Mouse (Mus musculus) cerebellum, postnatal 10 days (tissue): ENCODE measurements at regions not wholly inside any gene's neighbourhood (a gene's known extent, or its start where the extent isn't known, plus 50 kb on each side); places are given as distances from the start of the nearest gene placed in this dataset.

Experiments used
- DNase-seq, 2 experiments: peaks; one replicate each; pipeline ENCODE4 v3.0.0; 2021; ENCODE audit warnings: mixed read lengths in 2 of 2

DNA sequence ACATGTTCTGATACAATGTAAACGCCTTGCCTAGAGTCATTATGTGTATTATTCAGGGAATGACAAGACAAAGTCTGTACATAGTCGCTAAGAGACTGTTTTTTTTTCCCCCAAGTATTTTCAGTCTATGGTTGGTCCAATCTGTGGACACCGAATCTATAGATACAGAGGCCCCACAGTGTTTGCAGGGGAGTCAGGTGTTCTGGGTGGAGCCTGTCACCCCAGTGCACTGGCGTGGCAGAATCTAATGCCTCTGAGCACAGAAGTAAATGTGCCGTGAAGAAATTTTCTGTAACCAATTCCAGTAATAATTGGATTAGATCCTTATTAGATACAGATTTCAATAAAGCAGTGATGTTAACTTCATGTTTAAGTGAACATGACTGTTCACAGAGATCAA lies 1130.1 kb upstream of the Gulo start:
- DNase-seq: no peak

DNA sequence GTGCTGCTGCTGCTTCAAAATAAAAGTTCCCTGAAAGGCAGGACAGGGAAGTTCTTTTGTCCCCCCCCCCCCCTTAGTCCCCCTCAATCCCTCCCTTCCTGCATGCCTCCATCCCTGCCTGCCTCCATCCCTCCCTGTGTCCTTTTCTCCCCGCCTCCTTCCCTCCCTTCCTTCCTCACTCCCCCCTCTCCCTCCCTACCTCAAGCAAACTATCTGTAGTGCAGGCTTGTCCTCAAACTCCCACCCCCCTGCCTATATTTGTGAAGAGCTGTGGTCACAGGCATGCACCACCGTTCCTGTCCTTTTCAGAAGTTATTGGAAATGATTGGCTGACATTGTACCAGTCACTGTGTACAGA lies 1127.1 kb upstream of the Gulo start:
- no peak for DNase-seq

DNA sequence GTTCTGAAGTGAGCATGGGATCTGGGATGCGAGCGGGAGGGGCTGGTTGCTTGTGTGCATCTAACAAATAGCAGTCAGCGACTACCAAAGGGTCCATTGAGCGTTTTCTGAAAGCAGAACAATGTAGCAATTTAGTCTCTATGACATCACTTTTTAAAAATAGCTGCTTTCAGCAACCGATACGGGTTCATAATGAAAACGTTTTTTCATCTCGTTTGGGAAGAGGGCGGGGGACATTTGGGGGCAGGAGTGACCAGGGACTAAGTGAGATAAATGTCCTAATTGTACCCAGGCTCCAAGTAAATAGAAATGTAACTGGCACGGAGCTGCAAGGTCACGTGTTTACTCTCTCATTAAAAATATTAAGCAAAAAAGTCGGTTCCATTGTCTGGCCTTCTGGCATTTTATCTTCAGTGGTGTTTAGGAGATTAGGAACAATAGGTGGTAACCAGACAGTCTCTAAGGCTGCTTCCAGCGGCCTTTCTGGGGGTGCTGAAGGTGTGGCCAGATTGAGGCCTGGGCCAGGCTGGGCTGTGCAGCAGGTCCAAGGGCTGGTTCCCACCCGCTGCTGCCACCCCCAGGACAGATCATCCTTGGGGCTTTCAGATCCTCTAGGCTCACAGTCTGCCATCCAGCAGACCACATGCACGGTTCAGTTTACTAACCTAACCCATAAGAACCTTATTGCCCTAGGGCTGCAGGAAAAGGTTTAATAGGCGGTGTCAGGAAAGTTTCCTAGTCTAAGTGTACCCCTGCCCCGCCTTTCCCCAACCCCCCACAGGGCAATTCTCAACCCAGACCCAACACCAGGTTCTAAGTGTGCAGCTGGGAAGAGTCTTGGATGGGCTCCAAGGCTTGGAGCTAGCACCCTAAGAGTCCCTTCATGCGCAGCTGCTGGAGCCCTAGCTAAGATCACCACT lies 1126.5 kb upstream of the Gulo start:
- peak; percentile 63 to 68 for DNase-seq

DNA sequence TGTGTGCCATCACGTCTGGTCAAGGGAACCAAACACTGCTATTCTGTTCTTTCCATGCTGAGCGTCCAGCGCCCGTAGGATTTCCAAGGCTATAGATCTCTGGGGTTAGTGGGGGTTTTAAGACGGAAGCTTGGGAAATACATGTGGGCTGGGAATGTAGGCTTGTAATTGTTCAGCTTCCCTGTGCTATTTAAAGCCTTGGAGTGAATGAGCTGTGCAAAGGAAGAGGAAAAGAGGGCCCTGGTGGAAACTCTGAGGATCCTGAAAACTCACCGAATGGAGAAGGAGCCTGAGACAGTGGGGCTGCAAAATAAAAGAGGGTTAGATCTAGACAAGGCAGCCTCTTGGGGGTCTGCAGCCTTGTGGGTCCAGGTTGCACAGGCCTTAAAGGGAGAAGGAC lies 1124.2 kb upstream of the Gulo start:
- DNase-seq: no peak

DNA sequence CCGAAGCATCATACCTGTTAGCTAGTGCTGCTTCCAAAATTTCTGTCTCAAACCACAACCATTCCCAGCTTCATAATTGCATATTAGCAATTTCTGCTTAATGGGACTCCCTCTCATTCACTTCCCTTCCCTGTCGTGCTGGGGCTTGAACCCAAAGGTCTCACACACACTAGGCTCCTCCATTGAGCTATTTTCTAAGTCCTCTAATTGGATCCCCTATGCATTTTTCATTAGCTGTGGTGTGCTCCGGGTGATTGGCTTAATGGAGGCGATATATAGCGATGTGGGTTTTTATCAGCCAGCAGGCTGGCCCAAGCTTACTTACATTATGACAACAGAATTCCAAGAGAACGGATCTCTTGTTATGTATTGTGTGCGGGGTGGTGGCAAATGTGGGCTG lies 1118.1 kb upstream of the Gulo start:
- DNase-seq: no peak

DNA sequence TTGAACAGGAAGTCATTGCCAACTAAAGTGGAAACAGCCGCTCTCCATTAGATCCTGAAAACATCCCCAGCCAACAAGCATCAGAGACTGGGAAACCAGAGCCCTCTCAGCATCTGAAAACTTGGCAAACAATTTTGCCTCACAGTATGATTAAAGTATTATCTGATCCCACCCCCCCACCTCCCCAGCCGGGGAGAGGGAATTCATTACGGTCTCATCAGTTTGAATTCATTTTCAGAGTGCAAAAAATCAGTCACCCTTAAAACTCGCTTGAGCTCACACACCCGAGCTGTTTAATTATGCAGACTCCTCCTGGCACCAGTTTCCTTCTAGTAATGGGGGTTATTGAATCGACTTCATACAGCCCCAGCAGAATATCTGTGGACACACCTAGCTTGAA lies 1117.2 kb upstream of the Gulo start:
- peak; percentile 51 to 67 for DNase-seq

GRCm38 (mm10) chr14:67123300-67123699 lies 1114.3 kb upstream of the Gulo start:
- DNase-seq: no peak
